Mouse (Mus musculus) midbrain, postnatal 0 days (tissue): ENCODE data around the gene Rpl23. TPM values are rescaled to one million over a fixed set of nuclear protein-coding genes. Genes with fewer than 3 reads are reported as not detected.

Source experiments
- ATAC-seq: fragments of 200-750 bp; cut with Nextera tagmentation; 2 replicates; pipeline ENCODE4 v1.8.0; 2017; ENCODE audit warnings: moderate number of reproducible peaks, mild to moderate bottlenecking, moderate TSS enrichment, moderate library complexity; ENCODE audit not compliant: low FRiP score
- DNase-seq: peaks from one replicate; pipeline ENCODE4 v3.0.0-alpha.2; 2015; ENCODE audit warnings: low spot score
- H3K27ac ChIP-seq: fragments of 300-500 bp; sonication (generic); 2 replicates; pipeline ENCODE4 v1.5.1; 2014; ENCODE audit warnings: low read depth, mild to moderate bottlenecking, low read length, mixed read lengths
- H3K27me3 ChIP-seq: fragments of 300-500 bp; sonication (generic); 2 replicates; pipeline ENCODE4 v1.6.1; 2014; ENCODE audit warnings: low read length, control low read depth, mixed read lengths; ENCODE audit not compliant: insufficient read depth
- H3K36me3 ChIP-seq: fragments of 300-500 bp; sonication (generic); 2 replicates; pipeline ENCODE4 v1.6.1; 2014; ENCODE audit warnings: low read length, control low read depth, mixed read lengths; ENCODE audit not compliant: insufficient read depth
- H3K4me1 ChIP-seq: fragments of 300-500 bp; sonication (generic); 2 replicates; pipeline ENCODE4 v1.6.1; 2014; ENCODE audit warnings: mild to moderate bottlenecking, control low read depth, antibody characterized with exemption, low read length, mixed read lengths; ENCODE audit not compliant: insufficient read depth
- H3K4me2 ChIP-seq: fragments of 300-500 bp; sonication (generic); 2 replicates; pipeline ENCODE4 v1.6.1; 2014; ENCODE audit warnings: low read depth, mild to moderate bottlenecking, low read length, mixed read lengths; ENCODE audit not compliant: poor library complexity, severe bottlenecking
- H3K4me3 ChIP-seq: fragments of 300-500 bp; sonication (generic); 2 replicates; pipeline ENCODE4 v1.5.1; 2014; ENCODE audit warnings: low read depth, mild to moderate bottlenecking, low read length, moderate library complexity
- H3K9ac ChIP-seq: fragments of 300-500 bp; sonication (generic); replicated peaks from 2 replicates; pipeline ENCODE4 v1.6.1; 2014; ENCODE audit warnings: mild to moderate bottlenecking, low read length, moderate library complexity, mixed read lengths; ENCODE audit not compliant: poor library complexity, severe bottlenecking
- H3K9me3 ChIP-seq: fragments of 300-500 bp; sonication (generic); 2 replicates; pipeline ENCODE4 v1.6.1; 2016; ENCODE audit warnings: low read length, control low read depth
- CTCF ChIP-seq: IDR thresholded peaks from 2 replicates; pipeline ENCODE4 v1.5.1; 2016; ENCODE audit warnings: antibody characterized with exemption, mild to moderate bottlenecking
- WGBS: fragments of 180-500 bp; shearing (Covaris S2); extraction: QIAGEN DNeasy Blood & Tissue Kit; methylation state at CpG from one replicate; pipeline ENCODE4 v1.1.7; 2014; 5-methylcytosine and 5-hydroxymethylcytosine counted together
- polyA plus RNA-seq: library from polyadenylated mRNA; unstranded; fragments of >200 nt; fragmentation: Nextera tagmentation; extraction: Ambion mirVana; gene quantifications from 2 replicates; pipeline ENCODE4 v1.2.1, GENCODE M21; 2015
- total RNA-seq: library from RNA; depleted of rRNA; stranded (reverse); fragments of >200 nt; gene quantifications from 2 replicates; pipeline ENCODE4 v1.2.3, GENCODE M21; 2014; rRNA removed

Gene Rpl23
- total RNA-seq (177 and 224 TPM in 2 replicates), polyA plus RNA-seq (308 and 329 TPM in 2 replicates)

GRCm38 (mm10) chr11:97781832-97782563 is at the start of gene Rpl23:
Rpl23 (minus strand) TSS chr11:97782437.
- ATAC-seq (peak; percentile 92), DNase-seq (peak; percentile 99)
- peaks cover 22% of the 10 kb centered on the region for H3K36me3 ChIP-seq
- H3K27ac ChIP-seq = peak within 1 kb of the TSS; percentile 94
- H3K9me3 ChIP-seq = no peaks in the 10 kb centered on the region
- peak within 1 kb of the TSS; percentile 66 for H3K4me2 ChIP-seq
- under 1% methylated on average over 67 of the region's 67 CpGs for WGBS
- H3K9ac ChIP-seq = peak within 1 kb of the TSS; percentile 94
- peak within 1 kb of the TSS; percentile 76 for H3K4me3 ChIP-seq
- H3K27me3 ChIP-seq = no peaks in the 10 kb centered on the region
- no peak for TF ChIP-seq CTCF
- no peaks in the 10 kb centered on the region; the same call in 1 of the 2 replicates for H3K4me1 ChIP-seq

- ATAC-seq (no peak), DNase-seq (no peak)
- no peak overlapping the region for H3K9ac ChIP-seq
- 85% methylated on average over 11 of the region's 11 CpGs for WGBS
- no peaks in the 10 kb centered on the region for H3K9me3 ChIP-seq
- TF ChIP-seq CTCF = no peak
- peaks cover 69% of the 10 kb centered on the region for H3K36me3 ChIP-seq
- H3K4me1 ChIP-seq = no peaks in the 10 kb centered on the region
- H3K27ac ChIP-seq = no peak overlapping the region
- H3K4me2 ChIP-seq = no peak overlapping the region
- no peak overlapping the region for H3K4me3 ChIP-seq
- H3K27me3 ChIP-seq = no peaks in the 10 kb centered on the region
Measured at GRCm38 (mm10) chr11:97832001-97832400, 49.8 kb upstream of the Rpl23 start.

GRCm38 (mm10) chr11:97830501-97830900 is 48.3 kb upstream of the Rpl23 start:
- no peak overlapping the region for H3K27ac ChIP-seq
- H3K9ac ChIP-seq = no peak overlapping the region
- no peaks in the 10 kb centered on the region for H3K27me3 ChIP-seq
- TF ChIP-seq CTCF = no peak
- ATAC-seq (no peak), DNase-seq (no peak)
- H3K4me2 ChIP-seq = no peak overlapping the region
- H3K4me3 ChIP-seq = no peak overlapping the region
- H3K4me1 ChIP-seq = no peaks in the 10 kb centered on the region
- WGBS = 82% methylated on average over 6 of the region's 6 CpGs
- no peaks in the 10 kb centered on the region for H3K9me3 ChIP-seq
- H3K36me3 ChIP-seq = peaks cover 68% of the 10 kb centered on the region

GRCm38 (mm10) chr11:97829913-97830476 is 47.8 kb upstream of the Rpl23 start:
- no peak for TF ChIP-seq CTCF
- Histone ChIP-seq H3K4me3 (no peak overlapping the region), H3K9me3 (no peaks in the 10 kb centered on the region), H3K27ac (no peak overlapping the region), H3K27me3 (no peaks in the 10 kb centered on the region), H3K4me1 (no peaks in the 10 kb centered on the region), H3K36me3 (peaks cover 70% of the 10 kb centered on the region), H3K4me2 (no peak overlapping the region), H3K9ac (no peak overlapping the region)
- ATAC-seq = no peak
- WGBS = 79% methylated on average over 12 of the region's 12 CpGs
- DNase-seq = no peak

- Histone ChIP-seq H3K9me3 (no peaks in the 10 kb centered on the region), H3K4me2 (no peak overlapping the region), H3K9ac (no peak overlapping the region), H3K4me1 (no peaks in the 10 kb centered on the region), H3K27me3 (no peaks in the 10 kb centered on the region), H3K27ac (no peak overlapping the region), H3K4me3 (no peak overlapping the region), H3K36me3 (peaks cover 70% of the 10 kb centered on the region)
- ATAC-seq (no peak), DNase-seq (no peak)
- WGBS = 94% methylated on average over 7 of the region's 7 CpGs
- TF ChIP-seq CTCF = no peak
Measured at GRCm38 (mm10) chr11:97829365-97829764, 47.1 kb upstream of the Rpl23 start.

GRCm38 (mm10) chr11:97827654-97828053 is 45.4 kb upstream of the Rpl23 start:
- Histone ChIP-seq H3K27me3 (no peaks in the 10 kb centered on the region), H3K4me3 (no peak overlapping the region), H3K36me3 (peaks cover 68% of the 10 kb centered on the region), H3K9me3 (no peaks in the 10 kb centered on the region), H3K4me1 (no peaks in the 10 kb centered on the region), H3K27ac (no peak overlapping the region), H3K9ac (0 out of 2 replicates have a peak overlapping the region, but pooled peaks have one; percentile 4), H3K4me2 (no peak overlapping the region)
- DNase-seq (no peak), ATAC-seq (no peak)
- TF ChIP-seq CTCF = no peak
- WGBS = 92% methylated on average over 6 of the region's 6 CpGs
